Mouse (Mus musculus): ENCODE measurements at regions not wholly inside any gene's neighbourhood (a gene's known extent, or its start where the extent isn't known, plus 50 kb on each side); places are given as distances from the start of the nearest gene placed in this dataset.

GRCm38 (mm10) chr9:97282090-97282489 lies 87.7 kb downstream of the Trim42 start:
- TF ChIP-seq POLR2A (IDR thresholded peaks at IDR 0.05; ENCODE audit: extremely low read depth, insufficient read depth, low read length) (no peak), CTCF (IDR thresholded peaks at IDR 0.05; ENCODE audit: extremely low read depth, insufficient read depth, low read length) (no peak)
